Mouse (Mus musculus) neural tube, embryonic 12.5 days (tissue): Measurements from ENCODE around the gene Gm5447. TPM values are rescaled to one million over a fixed set of nuclear protein-coding genes. Genes with fewer than 3 reads are reported as not detected.

Experiments
- ATAC-seq: fragments of 200-750 bp; cut with Nextera tagmentation; 2 replicates; pipeline ENCODE4 v1.8.0; 2017; ENCODE audit warnings: low read depth, mild to moderate bottlenecking, moderate TSS enrichment, moderate library complexity; ENCODE audit not compliant: low FRiP score
- H3K27ac ChIP-seq: fragments of 300-500 bp; sonication (generic); 2 replicates; pipeline ENCODE4 v1.5.1; 2016
- H3K27me3 ChIP-seq: fragments of 300-500 bp; sonication (generic); replicated peaks from 2 replicates; pipeline ENCODE4 v1.6.1; 2016; ENCODE audit warnings: mild to moderate bottlenecking
- H3K36me3 ChIP-seq: fragments of 300-500 bp; sonication (generic); 2 replicates; pipeline ENCODE4 v1.6.1; 2016; ENCODE audit warnings: mild to moderate bottlenecking
- H3K4me1 ChIP-seq: fragments of 300-500 bp; sonication (generic); 2 replicates; pipeline ENCODE4 v1.6.1; 2016
- H3K4me2 ChIP-seq: fragments of 300-500 bp; sonication (generic); replicated peaks from 2 replicates; pipeline ENCODE4 v1.6.1; 2016; ENCODE audit warnings: mild to moderate bottlenecking
- H3K4me3 ChIP-seq: fragments of 300-500 bp; sonication (generic); 2 replicates; pipeline ENCODE4 v1.5.1; 2016
- H3K9ac ChIP-seq: fragments of 300-500 bp; sonication (generic); 2 replicates; pipeline ENCODE4 v1.6.1; 2016; ENCODE audit warnings: mild to moderate bottlenecking
- H3K9me3 ChIP-seq: fragments of 300-500 bp; sonication (generic); 2 replicates; pipeline ENCODE4 v1.6.1; 2016; ENCODE audit warnings: mild to moderate bottlenecking
- WGBS: fragments of 180-500 bp; shearing (Covaris S2); methylation state at CpG from one replicate; pipeline ENCODE4 v1.1.7; 2016; 5-methylcytosine and 5-hydroxymethylcytosine counted together
- polyA plus RNA-seq: library from polyadenylated mRNA; unstranded; fragments of >200 nt; fragmentation: Nextera tagmentation; extraction: Ambion mirVana; gene quantifications from 2 replicates; pipeline ENCODE4 v1.2.1, GENCODE M21; 2016

The Gm5447 gene
- polyA plus RNA-seq, result 0.29 TPM in 1 of 2 replicates, not detected in the other

DNA sequence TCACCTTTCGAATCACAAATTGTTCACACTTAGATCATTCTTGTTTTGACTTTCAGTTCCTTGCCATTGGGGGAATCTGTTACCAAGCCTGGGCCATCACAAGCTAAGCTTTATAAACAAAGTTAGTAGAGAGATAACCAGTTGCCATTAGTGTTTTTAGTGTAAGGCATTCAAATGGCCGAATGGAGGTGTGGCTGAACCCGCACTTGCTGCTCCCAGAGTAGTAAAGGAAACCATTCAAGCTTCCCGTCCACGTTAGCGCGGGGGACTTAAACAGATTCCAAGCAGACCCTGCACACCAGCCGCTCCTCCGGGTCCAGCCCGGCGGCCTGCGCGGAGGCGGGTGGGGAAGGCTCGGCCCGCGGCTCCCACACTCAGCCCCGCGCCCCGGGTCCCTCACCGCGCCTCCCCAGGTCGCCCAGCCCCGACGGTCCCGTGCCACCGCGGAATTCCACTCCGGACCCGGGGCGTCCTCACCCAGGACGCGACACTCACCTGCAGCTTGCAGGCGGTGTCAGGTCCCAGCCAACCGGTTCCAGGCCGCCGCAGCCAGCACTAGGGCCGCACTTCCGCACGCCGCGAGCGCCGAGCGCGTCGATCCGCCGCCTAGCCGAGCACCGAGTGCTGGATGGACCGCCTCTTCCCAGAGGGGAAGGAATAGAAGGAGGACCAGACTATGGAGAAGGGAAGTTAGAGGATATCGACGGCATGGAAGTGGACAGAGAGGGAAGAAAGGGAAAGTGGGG lies at the start of gene Gm5447, which contains the start of gene Exoc2:
Gm5447 (plus strand) TSS at position 704 of the 746 bp plus-strand sequence.
Exoc2 (minus strand) TSS at position 593 of the 746 bp plus-strand sequence.
- ATAC-seq, result peak; percentile 98
- WGBS, result under 1% methylated on average over 54 of the region's 54 CpGs
- no peaks in the 10 kb centered on the region for H3K27me3 ChIP-seq

DNA sequence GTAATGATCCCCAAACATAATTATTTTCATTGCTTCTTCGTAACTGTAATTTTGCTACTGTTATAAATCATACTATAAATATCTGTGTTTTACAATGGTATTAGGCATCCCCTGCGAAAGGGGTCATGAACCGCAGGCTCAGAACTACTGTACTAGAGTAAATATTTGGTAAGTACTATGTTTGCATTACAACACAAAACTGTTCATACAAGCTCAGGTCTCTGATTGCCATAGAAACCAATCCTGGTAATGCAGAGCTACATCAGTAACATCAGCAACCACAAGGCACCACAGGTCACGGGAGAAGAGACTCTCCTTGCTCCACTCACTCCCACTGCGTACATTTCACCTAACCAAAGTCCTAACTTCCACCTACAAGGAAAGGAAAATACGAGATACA lies 49.7 kb upstream of the Gm5447 start:
- Histone ChIP-seq H3K27me3 (no peaks in the 10 kb centered on the region), H3K36me3 (peaks cover 10% of the 10 kb centered on the region; the same call in 1 of the 2 replicates), H3K9me3 (no peaks in the 10 kb centered on the region), H3K4me3 (no peak overlapping the region), H3K4me1 (no peaks in the 10 kb centered on the region), H3K27ac (no peak overlapping the region), H3K9ac (no peak overlapping the region), H3K4me2 (no peak overlapping the region)
- ATAC-seq, result no peak
- WGBS, result 89% methylated on average over 6 of the region's 6 CpGs

More for the DNA sequence above, at the start of gene Gm5447, which contains the start of gene Exoc2:
- peak within 1 kb of the TSS; percentile 93 for H3K4me3 ChIP-seq
- peak within 1 kb of the TSS; percentile 71 for H3K4me2 ChIP-seq
- H3K9ac ChIP-seq, result peak within 1 kb of the TSS; percentile 83
- peak within 1 kb of the TSS; percentile 53; the same call in 1 of the 2 replicates for H3K27ac ChIP-seq
- no peaks in the 10 kb centered on the region for H3K36me3 ChIP-seq
- H3K4me1 ChIP-seq, result 0 out of 2 replicates have a peak, but pooled peaks cover 6% of the 10 kb centered on the region
- no peaks in the 10 kb centered on the region for H3K9me3 ChIP-seq

DNA sequence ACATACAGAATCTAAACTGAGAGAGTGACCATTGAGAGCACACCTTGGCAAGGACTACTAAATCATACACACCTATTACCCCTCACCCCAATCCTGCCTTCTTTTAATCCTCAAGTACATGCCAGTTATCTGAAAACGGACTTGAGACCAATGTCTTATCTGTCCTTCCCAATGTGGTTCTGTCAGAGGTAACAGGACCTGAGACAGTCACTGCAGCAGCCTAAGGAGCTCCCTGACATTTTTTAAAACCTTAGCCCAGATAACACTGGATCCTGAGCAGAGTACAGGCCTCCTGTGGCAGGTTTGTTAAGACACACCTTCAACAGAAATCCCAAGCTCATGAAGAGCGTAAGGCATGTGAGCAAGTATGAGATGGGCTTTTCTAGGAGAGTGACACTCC lies 44.9 kb upstream of the Gm5447 start:
- Histone ChIP-seq H3K9me3 (no peaks in the 10 kb centered on the region), H3K27ac (no peak overlapping the region), H3K4me2 (no peak overlapping the region), H3K36me3 (peaks cover 10% of the 10 kb centered on the region; the same call in 1 of the 2 replicates), H3K4me1 (no peaks in the 10 kb centered on the region), H3K27me3 (no peaks in the 10 kb centered on the region), H3K4me3 (no peak overlapping the region), H3K9ac (no peak overlapping the region)
- no peak for ATAC-seq
- 97% methylated on average over 2 of the region's 2 CpGs for WGBS

DNA sequence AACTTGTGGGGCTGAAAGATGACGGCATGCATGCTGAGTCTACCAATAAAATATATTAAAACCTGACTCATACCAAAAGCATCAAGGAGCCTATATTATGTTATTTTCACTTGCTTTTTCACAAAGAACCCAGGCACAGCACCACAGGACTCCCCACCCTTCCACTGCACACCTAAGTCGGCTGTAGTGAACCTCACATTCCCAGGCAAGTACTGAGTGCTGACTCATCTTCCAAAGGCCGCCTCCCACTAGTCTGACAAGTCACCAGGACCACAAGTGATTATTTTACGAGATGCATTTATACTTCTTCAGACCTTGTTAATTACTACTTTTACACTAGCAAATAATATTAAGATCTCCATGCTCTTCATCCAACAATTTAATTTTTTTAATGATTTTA lies 42.4 kb upstream of the Gm5447 start:
- Histone ChIP-seq H3K4me1 (no peaks in the 10 kb centered on the region), H3K27me3 (no peaks in the 10 kb centered on the region), H3K4me3 (no peak overlapping the region), H3K9me3 (no peaks in the 10 kb centered on the region), H3K4me2 (no peak overlapping the region), H3K36me3 (peaks cover 3% of the 10 kb centered on the region; the same call in 1 of the 2 replicates), H3K27ac (no peak overlapping the region), H3K9ac (no peak overlapping the region)
- no peak for ATAC-seq
- 83% methylated on average over 4 of the region's 4 CpGs for WGBS

DNA sequence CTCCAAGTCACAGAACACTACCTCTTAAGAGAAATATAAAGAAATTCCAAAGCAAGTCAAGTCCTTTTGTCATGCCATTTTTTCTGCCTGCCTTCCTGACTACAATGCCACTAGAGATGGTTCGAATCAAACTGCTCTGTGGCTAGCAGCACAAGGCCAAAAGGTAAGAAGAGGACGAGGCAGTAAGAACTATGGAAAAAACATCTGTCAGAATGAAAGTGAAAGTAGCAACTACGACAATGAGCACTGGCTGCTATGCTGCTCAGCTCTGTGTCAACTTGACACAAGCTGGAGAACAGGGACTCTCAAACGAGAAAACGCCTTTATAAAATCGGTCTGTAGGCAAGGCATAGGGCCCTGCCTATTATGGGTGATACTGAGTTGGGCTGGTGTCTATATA lies 41.0 kb upstream of the Gm5447 start:
- H3K9me3 ChIP-seq, result no peaks in the 10 kb centered on the region
- no peaks in the 10 kb centered on the region for H3K27me3 ChIP-seq
- WGBS, result 78% methylated on average over 6 of the region's 6 CpGs
- no peak overlapping the region for H3K9ac ChIP-seq
- H3K27ac ChIP-seq, result no peak overlapping the region
- H3K4me3 ChIP-seq, result no peak overlapping the region
- no peak overlapping the region for H3K4me2 ChIP-seq
- H3K4me1 ChIP-seq, result no peaks in the 10 kb centered on the region
- no peaks in the 10 kb centered on the region for H3K36me3 ChIP-seq
- no peak for ATAC-seq

DNA sequence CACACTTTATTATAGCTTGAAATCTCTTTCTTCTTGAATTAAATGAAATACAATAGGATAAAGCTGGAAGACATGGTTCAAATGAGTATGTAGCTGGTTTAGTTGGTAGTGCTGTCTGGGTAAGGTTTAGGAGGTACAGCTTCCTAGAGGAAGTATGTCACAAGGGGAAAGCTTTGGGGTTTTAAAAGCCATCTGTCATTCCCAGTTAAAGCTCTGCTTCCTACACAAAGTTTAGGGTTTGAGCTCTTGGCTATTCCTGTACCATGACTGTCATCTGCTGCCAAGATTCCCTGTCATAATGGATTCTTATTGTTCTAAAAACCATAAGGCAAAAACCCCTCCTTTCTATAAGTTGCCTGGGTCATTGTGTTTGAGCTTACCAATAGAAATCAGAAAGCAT lies 28.2 kb upstream of the Gm5447 start:
- ATAC-seq, result no peak
- H3K36me3 ChIP-seq, result peaks cover 7% of the 10 kb centered on the region
- H3K4me1 ChIP-seq, result no peaks in the 10 kb centered on the region
- H3K27ac ChIP-seq, result no peak overlapping the region
- H3K4me2 ChIP-seq, result no peak overlapping the region
- H3K9me3 ChIP-seq, result no peaks in the 10 kb centered on the region
- H3K9ac ChIP-seq, result no peak overlapping the region
- H3K4me3 ChIP-seq, result no peak overlapping the region
- H3K27me3 ChIP-seq, result no peaks in the 10 kb centered on the region

DNA sequence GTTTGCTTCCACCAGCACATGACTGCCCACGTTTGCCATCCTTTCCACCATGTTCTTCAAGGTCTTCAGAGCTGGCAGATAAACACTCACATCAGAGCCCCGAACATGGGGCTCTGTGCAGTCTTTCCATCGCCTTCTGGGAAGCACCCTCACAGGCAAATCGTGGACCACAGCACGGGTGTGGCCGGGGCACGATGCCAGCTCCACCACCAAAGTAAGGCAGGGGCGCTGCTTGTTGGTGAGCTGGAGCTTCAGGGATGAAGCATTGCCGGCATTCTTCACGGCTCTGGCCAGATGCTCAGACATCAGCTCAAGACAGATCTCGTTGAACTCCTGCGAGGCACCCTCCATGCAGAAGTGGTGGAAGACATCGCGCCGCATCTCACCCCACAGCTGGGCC lies 26.9 kb upstream of the Gm5447 start:
- ATAC-seq, result no peak

DNA sequence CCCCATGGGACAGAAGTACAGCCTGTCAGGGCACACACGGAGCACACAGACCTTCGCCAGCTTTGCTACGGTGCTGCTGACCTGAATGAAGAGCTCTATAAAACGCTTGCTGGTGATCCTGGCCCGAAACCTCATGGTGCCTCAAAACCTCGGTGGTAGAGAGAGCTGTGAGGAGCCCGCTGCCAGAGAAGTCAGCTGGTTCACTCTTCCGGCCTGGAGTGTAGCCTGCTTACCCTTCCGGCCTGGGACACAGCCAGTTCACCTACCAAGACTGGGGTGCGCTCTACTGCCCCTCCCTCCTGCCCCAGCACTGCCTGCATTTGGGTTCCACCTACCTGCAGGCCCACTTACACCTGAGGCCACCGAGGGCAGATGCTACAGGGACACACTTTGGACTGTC lies 26.5 kb upstream of the Gm5447 start, which contains the start of gene Hus1b:
Hus1b (minus strand) TSS at position 220 of the 400 bp plus-strand sequence.
- Histone ChIP-seq H3K27me3 (no peaks in the 10 kb centered on the region), H3K4me1 (no peaks in the 10 kb centered on the region), H3K4me2 (no peak within 1 kb of the TSS), H3K27ac (no peak within 1 kb of the TSS), H3K9ac (no peak within 1 kb of the TSS), H3K4me3 (no peak within 1 kb of the TSS), H3K36me3 (peaks cover 7% of the 10 kb centered on the region), H3K9me3 (no peaks in the 10 kb centered on the region)
- 89% methylated on average over 11 of the region's 11 CpGs for WGBS
- ATAC-seq, result no peak

More for the DNA sequence above, 26.9 kb upstream of the Gm5447 start:
- Histone ChIP-seq H3K4me2 (no peak overlapping the region), H3K4me1 (no peaks in the 10 kb centered on the region), H3K9ac (no peak overlapping the region), H3K4me3 (no peak overlapping the region), H3K27ac (no peak overlapping the region), H3K36me3 (peaks cover 7% of the 10 kb centered on the region), H3K27me3 (no peaks in the 10 kb centered on the region), H3K9me3 (no peaks in the 10 kb centered on the region)
- 93% methylated on average over 15 of the region's 15 CpGs for WGBS

DNA sequence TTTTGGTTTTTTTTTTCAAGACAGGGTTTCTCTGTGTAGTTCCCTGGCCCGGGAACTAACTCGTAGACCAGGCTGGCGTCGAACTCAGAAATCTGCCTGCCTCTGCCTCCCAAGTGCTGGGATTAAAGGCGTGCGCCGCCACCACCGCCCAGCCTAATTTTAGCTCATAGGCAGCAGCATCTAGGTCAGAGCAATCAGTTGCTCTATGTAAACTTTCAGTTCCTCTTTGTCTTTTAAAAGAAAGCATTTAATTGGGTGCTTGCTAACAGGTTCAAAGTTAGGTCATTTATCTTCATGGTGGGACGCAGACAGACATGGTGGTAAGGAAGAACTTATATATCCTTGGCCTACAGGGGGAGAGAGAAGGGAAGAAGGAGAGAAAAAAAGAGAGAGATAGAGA lies 24.8 kb upstream of the Gm5447 start:
- Histone ChIP-seq H3K9me3 (no peaks in the 10 kb centered on the region), H3K27ac (no peak overlapping the region), H3K27me3 (no peaks in the 10 kb centered on the region), H3K4me3 (no peak overlapping the region), H3K9ac (no peak overlapping the region), H3K36me3 (peaks cover 7% of the 10 kb centered on the region), H3K4me2 (no peak overlapping the region), H3K4me1 (no peaks in the 10 kb centered on the region)
- WGBS, result 92% methylated on average over 9 of the region's 9 CpGs
- no peak for ATAC-seq

DNA sequence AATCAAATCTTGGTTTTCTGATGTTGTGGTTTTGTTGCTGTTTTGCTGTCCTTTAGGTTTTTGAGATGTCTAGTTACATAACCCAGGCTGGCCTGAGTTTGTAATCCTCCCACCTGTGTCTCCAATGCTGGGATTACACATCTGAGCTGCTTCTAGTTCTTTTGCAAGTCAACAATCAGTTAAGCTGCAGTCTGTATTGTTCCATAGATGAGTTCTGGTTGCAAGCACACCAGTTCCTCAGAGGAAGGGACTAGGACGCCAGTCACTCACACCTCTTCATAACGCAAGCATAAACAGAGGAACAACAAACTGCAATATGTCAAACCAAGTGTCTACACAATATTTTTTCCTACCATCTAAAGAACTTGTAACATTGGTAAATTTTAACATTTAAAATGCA lies 22.0 kb upstream of the Gm5447 start:
- Histone ChIP-seq H3K27me3 (no peaks in the 10 kb centered on the region), H3K4me3 (no peak overlapping the region), H3K4me1 (no peaks in the 10 kb centered on the region), H3K9ac (no peak overlapping the region), H3K9me3 (no peaks in the 10 kb centered on the region), H3K4me2 (no peak overlapping the region), H3K27ac (no peak overlapping the region), H3K36me3 (peaks cover 6% of the 10 kb centered on the region)
- WGBS, result 91% methylated on average over 2 of the region's 2 CpGs
- no peak for ATAC-seq

DNA sequence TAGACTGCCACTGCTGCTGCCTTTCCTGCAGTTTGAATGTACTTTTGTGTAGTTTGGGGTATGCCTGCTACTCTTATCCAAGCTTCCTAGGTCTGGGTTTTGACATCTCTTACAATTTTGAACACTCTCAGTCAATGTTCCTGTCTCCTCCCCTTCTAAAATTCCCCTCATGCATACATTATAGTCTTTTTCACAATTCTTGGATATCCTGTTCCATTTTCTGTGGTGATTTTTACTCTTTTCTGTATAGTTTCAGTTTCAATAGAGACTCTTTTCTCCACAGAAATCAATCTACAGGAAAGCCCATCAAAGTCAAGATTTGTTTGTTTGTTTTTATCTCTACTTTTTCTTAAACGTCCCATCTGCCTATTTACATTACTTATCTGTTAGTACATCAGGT lies 20.4 kb upstream of the Gm5447 start:
- H3K9me3 ChIP-seq, result no peaks in the 10 kb centered on the region
- H3K4me3 ChIP-seq, result no peak overlapping the region
- H3K4me2 ChIP-seq, result no peak overlapping the region
- no peak overlapping the region for H3K27ac ChIP-seq
- no peaks in the 10 kb centered on the region for H3K27me3 ChIP-seq
- no peak overlapping the region for H3K9ac ChIP-seq
- no peaks in the 10 kb centered on the region for H3K4me1 ChIP-seq
- ATAC-seq, result no peak
- H3K36me3 ChIP-seq, result no peaks in the 10 kb centered on the region
- WGBS, result 87% methylated on average over 1 of the region's 1 CpGs

DNA sequence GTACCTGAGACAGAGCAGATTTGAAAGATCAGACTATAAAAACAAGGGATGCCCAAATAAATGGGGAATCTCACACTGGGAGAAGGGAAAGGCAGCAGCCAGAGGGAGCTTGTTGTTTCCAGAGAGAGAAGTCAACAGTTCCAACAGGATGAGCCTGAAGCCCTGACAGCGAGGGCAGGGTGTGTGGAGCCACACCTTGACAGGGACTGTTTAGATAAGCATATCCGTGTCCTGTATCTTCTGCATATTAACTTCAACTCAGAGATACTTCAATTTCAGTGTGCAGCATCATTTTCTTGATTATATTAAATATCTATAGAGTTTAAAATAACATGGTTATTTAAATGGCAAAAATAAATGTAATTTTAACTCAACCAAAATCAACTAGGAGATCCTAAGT lies 13.3 kb upstream of the Gm5447 start:
- 0 out of 2 replicates have a peak, but pooled peaks cover 8% of the 10 kb centered on the region for H3K4me1 ChIP-seq
- no peaks in the 10 kb centered on the region for H3K36me3 ChIP-seq
- no peak for ATAC-seq
- H3K4me3 ChIP-seq, result no peak overlapping the region
- H3K27me3 ChIP-seq, result no peaks in the 10 kb centered on the region
- H3K9ac ChIP-seq, result no peak overlapping the region
- WGBS, result 92% methylated on average over 2 of the region's 2 CpGs
- H3K9me3 ChIP-seq, result no peaks in the 10 kb centered on the region
- H3K4me2 ChIP-seq, result no peak overlapping the region
- H3K27ac ChIP-seq, result no peak overlapping the region

DNA sequence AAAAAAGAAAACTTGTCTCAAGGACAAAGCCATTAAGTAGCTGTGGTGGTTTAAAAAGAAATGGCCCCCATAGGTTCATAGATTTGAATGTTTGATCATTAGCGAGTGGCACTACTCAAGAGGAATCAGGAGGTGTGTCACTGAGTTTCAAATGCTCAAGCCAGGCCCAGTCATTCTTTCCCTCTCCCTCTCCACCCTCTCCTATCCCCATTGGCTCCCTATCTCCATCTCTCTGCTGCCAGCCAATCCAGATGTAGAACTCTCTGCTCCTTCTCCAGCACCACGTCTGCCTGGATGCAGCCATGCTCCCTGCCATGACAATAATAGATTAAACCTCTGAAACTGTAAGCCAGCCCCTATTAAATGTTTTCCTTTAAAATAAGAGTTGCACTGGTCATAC lies 12.1 kb upstream of the Gm5447 start:
- no peaks in the 10 kb centered on the region for H3K36me3 ChIP-seq
- H3K4me3 ChIP-seq, result no peak overlapping the region
- ATAC-seq, result no peak
- H3K27ac ChIP-seq, result no peak overlapping the region
- H3K4me1 ChIP-seq, result peaks cover 16% of the 10 kb centered on the region
- no peaks in the 10 kb centered on the region for H3K27me3 ChIP-seq
- no peak overlapping the region for H3K4me2 ChIP-seq
- H3K9ac ChIP-seq, result no peak overlapping the region
- H3K9me3 ChIP-seq, result no peaks in the 10 kb centered on the region
- WGBS, result 65% methylated on average over 2 of the region's 2 CpGs
